Mouse (Mus musculus) neutrophil, adult 65 days (primary cell): Measurements from ENCODE around the gene Dnttip2. TPM values are rescaled to one million over a fixed set of nuclear protein-coding genes. Genes with fewer than 3 reads are reported as not detected.

Experiments
- total RNA-seq: library from RNA; stranded (reverse); gene quantifications from 2 replicates; pipeline ENCODE4 v1.2.4, GENCODE M21; 2023

Gene Dnttip2
- 54.4 and 57.1 TPM in 2 replicates for total RNA-seq

DNA sequence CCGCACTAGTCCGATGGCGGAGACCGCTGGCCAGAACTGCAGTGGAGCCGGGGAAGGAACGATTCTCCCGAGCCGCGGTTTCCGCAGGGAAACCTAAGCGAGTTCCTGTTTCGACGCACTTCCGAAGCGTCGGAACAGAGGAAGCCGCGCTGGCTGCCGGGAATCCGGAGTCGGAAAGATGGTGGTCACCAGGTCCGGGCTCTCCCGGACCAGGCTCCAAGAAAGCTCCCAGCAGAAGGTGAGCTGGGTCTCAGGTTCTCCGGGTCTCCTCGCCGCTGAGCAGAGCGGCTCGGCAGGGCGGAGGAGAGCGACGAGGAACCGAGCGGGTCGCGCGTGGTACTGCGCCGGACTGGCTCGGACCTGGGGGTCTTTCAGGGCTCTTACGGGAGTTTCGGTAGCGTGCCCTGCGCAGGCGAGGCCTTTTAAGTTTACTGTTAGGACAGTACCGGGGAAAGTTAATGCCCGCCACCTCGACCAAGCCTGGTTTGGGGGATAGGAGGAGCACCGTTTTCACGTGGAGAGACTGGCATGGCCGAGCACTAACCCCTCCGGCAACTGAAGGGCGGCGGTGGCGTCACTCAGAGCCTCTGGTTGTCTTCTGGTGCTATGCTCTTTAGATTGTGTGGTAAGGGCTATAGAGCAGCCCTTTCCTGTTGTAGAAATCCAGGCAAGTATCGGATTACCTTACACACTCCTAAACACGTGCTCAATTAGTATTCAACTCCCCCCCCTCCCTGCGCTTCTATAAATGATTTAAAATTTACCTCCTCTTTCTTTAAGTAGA is at the start of gene Dnttip2:
Dnttip2 (plus strand) TSS at position 148 of the 784 bp plus-strand sequence.

DNA sequence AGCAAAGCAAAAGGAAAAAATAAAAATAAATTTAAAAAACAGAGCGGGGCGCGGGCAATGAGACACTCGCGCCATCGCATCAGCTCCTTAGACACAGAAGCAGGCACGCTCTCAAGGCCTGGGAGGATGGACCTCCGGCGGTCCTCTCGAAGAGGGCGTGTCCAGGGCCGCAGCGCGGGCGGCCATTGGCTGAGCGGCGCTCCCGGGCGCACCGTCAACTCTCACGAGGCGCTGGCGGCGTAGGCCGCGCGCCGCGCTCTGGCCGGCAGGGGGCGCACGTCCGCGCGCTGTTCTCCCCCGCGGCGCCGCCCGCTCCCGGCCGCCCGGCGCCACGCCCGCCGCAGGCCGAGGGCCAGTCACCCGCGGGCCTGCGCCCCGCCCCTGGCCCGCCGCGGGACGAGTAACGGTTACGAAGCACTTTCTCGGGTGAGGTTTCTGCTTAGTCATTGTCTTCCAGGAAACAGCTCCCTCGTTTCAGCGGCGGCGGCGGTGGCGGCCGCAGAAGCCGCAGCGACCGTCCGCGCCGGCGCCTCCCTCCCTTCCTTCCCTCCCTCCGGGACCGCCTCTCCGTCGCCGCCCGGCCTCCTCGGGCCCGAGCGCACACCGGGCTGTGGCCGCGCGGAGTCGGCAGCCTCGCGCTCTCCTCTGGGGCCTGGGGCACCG is 28.8 kb upstream of the Dnttip2 start, which contains the start of gene Gclm:
Gclm (plus strand) TSS at position 343 of the 663 bp plus-strand sequence.

DNA sequence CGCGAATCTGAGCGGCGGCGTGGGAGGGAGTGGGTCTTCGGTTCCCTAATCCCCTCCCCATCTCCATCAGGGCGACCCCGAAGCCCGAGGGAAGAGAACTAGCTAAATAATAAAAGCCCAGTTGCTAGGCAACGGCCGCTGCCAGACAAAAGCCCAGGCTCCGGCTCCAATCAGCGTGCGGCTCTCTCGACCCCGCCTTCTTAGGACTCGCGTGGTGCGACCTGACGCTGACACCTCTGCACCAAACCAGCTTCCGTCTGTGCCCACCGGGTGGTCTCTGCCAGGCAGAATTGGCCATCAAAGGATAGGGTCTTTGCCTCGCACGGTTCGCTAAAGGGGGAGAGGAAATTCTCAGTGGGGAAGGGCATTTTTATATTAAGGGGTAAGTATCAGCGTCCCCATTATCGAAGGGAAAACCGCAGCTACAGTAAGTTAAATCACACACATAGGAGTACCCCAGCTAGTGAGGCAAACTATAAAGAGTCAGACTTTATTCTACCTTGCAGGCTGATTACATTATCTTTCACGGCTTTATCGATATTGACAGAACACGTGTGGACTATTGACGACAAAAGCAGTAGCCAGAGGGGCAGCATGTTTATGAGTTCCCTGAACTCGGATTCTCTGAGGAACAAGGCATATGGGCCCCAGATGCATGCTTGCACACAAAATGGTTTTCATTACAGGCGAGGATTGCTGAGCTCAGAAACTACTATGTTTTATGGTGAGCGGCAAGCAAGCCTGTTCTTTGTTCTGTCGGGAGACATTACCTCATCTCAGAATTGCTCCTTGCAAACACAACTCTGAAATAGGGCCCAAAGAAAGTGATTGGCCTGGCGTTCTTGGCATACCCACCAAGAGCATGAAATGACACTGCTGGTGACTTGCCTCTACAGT is 20.0 kb downstream of the Dnttip2 start, which contains the start of gene Bcar3:
Bcar3 (plus strand) TSS at position 183 of the 897 bp plus-strand sequence.

Other genes with a start within 250 kb of the Dnttip2 start
- 0.59 and 1.0 TPM in 2 replicates for gene Abca4, start 229.9 kb upstream of the Dnttip2 start, total RNA-seq
- gene Gclm, start 28.8 kb upstream of the Dnttip2 start, total RNA-seq, result 33.0 and 43.4 TPM in 2 replicates
- gene Bcar3, start 19.7 kb downstream of the Dnttip2 start, total RNA-seq, result 5.1 and 5.9 TPM in 2 replicates